Mouse (Mus musculus) ES-E14 (cell line): ENCODE results near the gene A3galt2.

Source experiments
- CHD2 ChIP-seq: IDR thresholded peaks from 2 replicates; pipeline ENCODE4 v1.6.1; 2014; ENCODE audit warnings: mild to moderate bottlenecking, low read depth, low read length, inconsistent platforms
- MAFK ChIP-seq: IDR thresholded peaks from 2 replicates; pipeline ENCODE4 v1.6.1; 2014; ENCODE audit warnings: mild to moderate bottlenecking, low read depth, low read length, inconsistent platforms; ENCODE audit not compliant: insufficient read depth
- ZC3H11A ChIP-seq: IDR thresholded peaks from 2 replicates; pipeline ENCODE4 v1.6.1; 2012; ENCODE audit warnings: low read depth, mild to moderate bottlenecking, inconsistent platforms, low read length, borderline replicate concordance
- ZNF384 ChIP-seq: IDR thresholded peaks from 2 replicates; pipeline ENCODE4 v1.6.1; 2012; ENCODE audit warnings: low read depth, low read length, inconsistent platforms

GRCm38 (mm10) chr4:128737825-128738610, 17.1 kb upstream of the A3galt2 start:
- TF ChIP-seq ZC3H11A: no peak
- TF ChIP-seq CHD2: no peak
- no peak for TF ChIP-seq MAFK
- TF ChIP-seq ZNF384: no peak
